Mouse (Mus musculus): ENCODE measurements around the gene Atp9a.

DNA sequence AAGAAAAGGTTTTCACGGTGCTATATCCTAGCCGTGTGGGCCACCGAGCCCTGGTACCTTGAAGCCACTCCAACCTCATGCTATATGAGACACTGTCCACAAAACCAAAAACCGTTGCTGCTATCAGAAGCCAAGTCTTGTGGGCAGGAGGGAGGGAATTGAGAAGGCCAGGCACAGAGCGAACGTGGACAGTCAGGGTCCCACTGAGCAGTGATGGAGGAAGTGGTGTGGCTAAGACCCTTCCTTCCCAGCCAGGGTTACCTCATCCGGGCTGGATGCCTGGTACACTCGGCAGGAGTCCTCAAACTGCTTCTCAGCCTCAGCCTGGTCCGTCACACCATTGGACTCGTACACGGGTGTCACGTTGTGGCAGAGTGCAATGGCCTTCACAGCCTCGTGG lies 74.5 kb downstream of the Atp9a start:
- TF ChIP-seq CTCF (IDR thresholded peaks at IDR 0.05; ENCODE audit: low read depth) (no peak), EP300 (IDR thresholded peaks at IDR 0.05; ENCODE audit: low read depth) (no peak)

Measured in liver, embryonic 14.5 days (tissue).